Mouse (Mus musculus) neural tube, embryonic 15.5 days (tissue): ENCODE measurements around the gene Dennd2a. TPM values are rescaled to one million over a fixed set of nuclear protein-coding genes. Genes with fewer than 3 reads are reported as not detected.
"Not testable (repeated sequence)": the region's sequence is repeated elsewhere in the genome, so short reads cannot be mapped to it uniquely, and the experiment has no call there.

Source experiments
- ATAC-seq: fragments of 200-750 bp; cut with Nextera tagmentation; 2 replicates; pipeline ENCODE4 v1.8.0; 2017; ENCODE audit warnings: mild to moderate bottlenecking, moderate TSS enrichment, moderate library complexity; ENCODE audit not compliant: low FRiP score
- H3K27ac ChIP-seq: fragments of 300-500 bp; sonication (generic); replicated peaks from 2 replicates; pipeline ENCODE4 v1.5.1; 2015; ENCODE audit warnings: mild to moderate bottlenecking, inconsistent platforms
- H3K27me3 ChIP-seq: fragments of 300-500 bp; sonication (generic); replicated peaks from 2 replicates; pipeline ENCODE4 v1.6.1; 2015; ENCODE audit warnings: inconsistent platforms
- H3K36me3 ChIP-seq: fragments of 300-500 bp; sonication (generic); 2 replicates; pipeline ENCODE4 v1.6.1; 2015; ENCODE audit warnings: inconsistent platforms
- H3K4me1 ChIP-seq: fragments of 300-500 bp; sonication (generic); 2 replicates; pipeline ENCODE4 v1.6.1; 2015; ENCODE audit warnings: inconsistent platforms
- H3K4me2 ChIP-seq: fragments of 300-500 bp; sonication (generic); 2 replicates; pipeline ENCODE4 v1.6.1; 2015; ENCODE audit warnings: inconsistent platforms, mild to moderate bottlenecking, moderate library complexity
- H3K4me3 ChIP-seq: fragments of 300-500 bp; sonication (generic); replicated peaks from 2 replicates; pipeline ENCODE4 v1.5.1; 2015; ENCODE audit warnings: mild to moderate bottlenecking, inconsistent platforms
- H3K9ac ChIP-seq: fragments of 300-500 bp; sonication (generic); replicated peaks from 2 replicates; pipeline ENCODE4 v1.6.1; 2015; ENCODE audit warnings: mild to moderate bottlenecking, inconsistent platforms
- H3K9me3 ChIP-seq: fragments of 300-500 bp; sonication (generic); replicated peaks from 2 replicates; pipeline ENCODE4 v1.6.1; 2016; ENCODE audit warnings: inconsistent platforms
- WGBS: fragments of 180-500 bp; shearing (Covaris S2); methylation state at CpG from one replicate; pipeline ENCODE4 v1.1.7; 2015; ENCODE audit warnings: mixed read lengths; 5-methylcytosine and 5-hydroxymethylcytosine counted together
- polyA plus RNA-seq: library from polyadenylated mRNA; unstranded; fragments of >200 nt; fragmentation: Nextera tagmentation; extraction: Ambion mirVana; gene quantifications from 2 replicates; pipeline ENCODE4 v1.2.1, GENCODE M21; 2015

Dennd2a gene
- polyA plus RNA-seq, 1 experiment from 2014 or later: 14.8 TPM

GRCm38 (mm10) chr6:39437519-39437918 lies 120.1 kb downstream of the Dennd2a start:
- not testable (repeated sequence) for ATAC-seq, H3K27ac ChIP-seq, H3K9ac ChIP-seq, H3K4me2 ChIP-seq, H3K9me3 ChIP-seq, H3K27me3 ChIP-seq, H3K4me1 ChIP-seq, H3K36me3 ChIP-seq, H3K4me3 ChIP-seq
- 95% methylated on average over 6 of the region's 6 CpGs for WGBS

- Histone ChIP-seq H3K4me1 (no peaks in the 10 kb centered on the region), H3K36me3 (no peaks in the 10 kb centered on the region), H3K27ac (no peak overlapping the region), H3K27me3 (no peaks in the 10 kb centered on the region), H3K4me3 (no peak overlapping the region), H3K9ac (no peak overlapping the region), H3K4me2 (no peak overlapping the region), H3K9me3 (no peaks in the 10 kb centered on the region)
- 73% methylated on average over 5 of the region's 5 CpGs for WGBS
- ATAC-seq: no peak
Observed at GRCm38 (mm10) chr6:39435875-39436274, 121.8 kb downstream of the Dennd2a start.

GRCm38 (mm10) chr6:39434886-39435492 lies 122.7 kb downstream of the Dennd2a start:
- ATAC-seq: no peak
- no peaks in the 10 kb centered on the region for H3K36me3 ChIP-seq
- H3K9ac ChIP-seq: no peak overlapping the region
- H3K27ac ChIP-seq: no peak overlapping the region
- no peak overlapping the region for H3K4me3 ChIP-seq
- no peak overlapping the region for H3K4me2 ChIP-seq
- H3K27me3 ChIP-seq: no peaks in the 10 kb centered on the region
- H3K4me1 ChIP-seq: no peaks in the 10 kb centered on the region
- WGBS: 8% methylated on average over 2 of the region's 2 CpGs
- no peaks in the 10 kb centered on the region for H3K9me3 ChIP-seq

- Histone ChIP-seq H3K36me3 (no peaks in the 10 kb centered on the region), H3K4me2 (no peak overlapping the region), H3K9ac (no peak overlapping the region), H3K4me3 (no peak overlapping the region), H3K9me3 (no peaks in the 10 kb centered on the region), H3K4me1 (no peaks in the 10 kb centered on the region), H3K27ac (no peak overlapping the region), H3K27me3 (no peaks in the 10 kb centered on the region)
- 44% methylated on average over 2 of the region's 2 CpGs for WGBS
- no peak for ATAC-seq
Observed at GRCm38 (mm10) chr6:39434111-39434885, 123.4 kb downstream of the Dennd2a start.

GRCm38 (mm10) chr6:39433701-39434100 lies 124.0 kb downstream of the Dennd2a start:
- no peak for ATAC-seq
- H3K9ac ChIP-seq: no peak overlapping the region
- H3K9me3 ChIP-seq: no peaks in the 10 kb centered on the region
- H3K4me3 ChIP-seq: no peak overlapping the region
- no peak overlapping the region for H3K27ac ChIP-seq
- no peaks in the 10 kb centered on the region for H3K4me1 ChIP-seq
- H3K27me3 ChIP-seq: no peaks in the 10 kb centered on the region
- no peak overlapping the region for H3K4me2 ChIP-seq
- H3K36me3 ChIP-seq: no peaks in the 10 kb centered on the region

GRCm38 (mm10) chr6:39433174-39433573 lies 124.5 kb downstream of the Dennd2a start:
- H3K9me3 ChIP-seq: no peaks in the 10 kb centered on the region
- no peaks in the 10 kb centered on the region for H3K36me3 ChIP-seq
- H3K4me3 ChIP-seq: no peak overlapping the region
- H3K27ac ChIP-seq: no peak overlapping the region
- H3K4me2 ChIP-seq: no peak overlapping the region
- ATAC-seq: no peak
- no peak overlapping the region for H3K9ac ChIP-seq
- H3K27me3 ChIP-seq: no peaks in the 10 kb centered on the region
- no peaks in the 10 kb centered on the region for H3K4me1 ChIP-seq
- 86% methylated on average over 4 of the region's 4 CpGs for WGBS

GRCm38 (mm10) chr6:39430722-39431121 lies 126.9 kb downstream of the Dennd2a start:
- Histone ChIP-seq H3K4me1 (no peaks in the 10 kb centered on the region), H3K36me3 (no peaks in the 10 kb centered on the region), H3K9me3 (no peaks in the 10 kb centered on the region), H3K9ac (no peak overlapping the region), H3K27me3 (no peaks in the 10 kb centered on the region), H3K4me3 (no peak overlapping the region), H3K27ac (no peak overlapping the region), H3K4me2 (no peak overlapping the region)
- WGBS: 70% methylated on average over 11 of the region's 11 CpGs
- ATAC-seq: no peak

- no peak overlapping the region for H3K27ac ChIP-seq
- 83% methylated on average over 6 of the region's 6 CpGs for WGBS
- no peaks in the 10 kb centered on the region for H3K36me3 ChIP-seq
- H3K4me3 ChIP-seq: no peak overlapping the region
- H3K4me2 ChIP-seq: no peak overlapping the region
- no peaks in the 10 kb centered on the region for H3K27me3 ChIP-seq
- no peaks in the 10 kb centered on the region for H3K4me1 ChIP-seq
- H3K9ac ChIP-seq: no peak overlapping the region
- ATAC-seq: no peak
- no peaks in the 10 kb centered on the region for H3K9me3 ChIP-seq
Observed at GRCm38 (mm10) chr6:39429007-39429788, 128.5 kb downstream of the Dennd2a start.

- no peak overlapping the region for H3K27ac ChIP-seq
- 85% methylated on average over 4 of the region's 4 CpGs for WGBS
- ATAC-seq: no peak
- no peaks in the 10 kb centered on the region for H3K36me3 ChIP-seq
- H3K27me3 ChIP-seq: no peaks in the 10 kb centered on the region
- no peak overlapping the region for H3K9ac ChIP-seq
- H3K4me3 ChIP-seq: no peak overlapping the region
- H3K9me3 ChIP-seq: no peaks in the 10 kb centered on the region
- no peaks in the 10 kb centered on the region for H3K4me1 ChIP-seq
- H3K4me2 ChIP-seq: no peak overlapping the region
Observed at GRCm38 (mm10) chr6:39427276-39428003, 130.2 kb downstream of the Dennd2a start.

- H3K4me2 ChIP-seq: no peak overlapping the region
- ATAC-seq: no peak
- H3K27ac ChIP-seq: no peak overlapping the region
- H3K4me1 ChIP-seq: no peaks in the 10 kb centered on the region
- no peak overlapping the region for H3K9ac ChIP-seq
- H3K9me3 ChIP-seq: no peaks in the 10 kb centered on the region
- no peaks in the 10 kb centered on the region for H3K36me3 ChIP-seq
- no peak overlapping the region for H3K4me3 ChIP-seq
- no peaks in the 10 kb centered on the region; the same call in 1 of the 2 replicates for H3K27me3 ChIP-seq
- 82% methylated on average over 4 of the region's 4 CpGs for WGBS
Observed at GRCm38 (mm10) chr6:39426725-39427124, 130.9 kb downstream of the Dennd2a start.

GRCm38 (mm10) chr6:39425181-39425580 lies 132.5 kb downstream of the Dennd2a start:
- Histone ChIP-seq H3K4me2 (no peak overlapping the region), H3K36me3 (no peaks in the 10 kb centered on the region), H3K9ac (no peak overlapping the region), H3K27ac (no peak overlapping the region), H3K9me3 (no peaks in the 10 kb centered on the region), H3K27me3 (no peaks in the 10 kb centered on the region; the same call in 1 of the 2 replicates), H3K4me1 (peaks cover 3% of the 10 kb centered on the region; the same call in 1 of the 2 replicates), H3K4me3 (no peak overlapping the region)
- 96% methylated on average over 2 of the region's 2 CpGs for WGBS
- ATAC-seq: no peak
